Mouse (Mus musculus) midbrain, embryonic 16.5 days (tissue): ENCODE data around the gene Gm11992. TPM values are rescaled to one million over a fixed set of nuclear protein-coding genes. Genes with fewer than 3 reads are reported as not detected.

ENCODE experiments used
- ATAC-seq: fragments of 200-750 bp; cut with Nextera tagmentation; 2 replicates; pipeline ENCODE4 v1.8.0; 2017; ENCODE audit warnings: moderate TSS enrichment
- H3K27ac ChIP-seq: fragments of 300-500 bp; sonication (generic); 2 replicates; pipeline ENCODE4 v1.5.1; 2014; ENCODE audit warnings: mild to moderate bottlenecking, low read length, mixed read lengths
- H3K27me3 ChIP-seq: fragments of 300-500 bp; sonication (generic); 2 replicates; pipeline ENCODE4 v1.6.1; 2014; ENCODE audit warnings: low read depth, low read length, mixed read lengths; ENCODE audit not compliant: control insufficient read depth, insufficient read depth
- H3K36me3 ChIP-seq: fragments of 300-500 bp; sonication (generic); 2 replicates; pipeline ENCODE4 v1.6.1; 2014; ENCODE audit warnings: mild to moderate bottlenecking, low read length, moderate library complexity, mixed read lengths; ENCODE audit not compliant: control insufficient read depth, insufficient read depth
- H3K4me1 ChIP-seq: fragments of 300-500 bp; sonication (generic); 2 replicates; pipeline ENCODE4 v1.6.1; 2014; ENCODE audit warnings: mild to moderate bottlenecking, low read length, mixed read lengths; ENCODE audit not compliant: control insufficient read depth, insufficient read depth
- H3K4me2 ChIP-seq: fragments of 300-500 bp; sonication (generic); 2 replicates; pipeline ENCODE4 v1.6.1; 2014; ENCODE audit warnings: mild to moderate bottlenecking, low read length, mixed read lengths
- H3K4me3 ChIP-seq: fragments of 300-500 bp; sonication (generic); 2 replicates; pipeline ENCODE4 v1.5.1; 2014; ENCODE audit warnings: low read depth, mild to moderate bottlenecking, low read length, moderate library complexity, mixed read lengths
- H3K9ac ChIP-seq: fragments of 300-500 bp; sonication (generic); 2 replicates; pipeline ENCODE4 v1.6.1; 2014; ENCODE audit warnings: low read depth, low read length, mixed read lengths
- H3K9me3 ChIP-seq: fragments of 300-500 bp; sonication (generic); replicated peaks from 2 replicates; pipeline ENCODE4 v1.6.1; 2014; ENCODE audit warnings: mild to moderate bottlenecking, low read length, mixed read lengths; ENCODE audit not compliant: control insufficient read depth, poor library complexity, severe bottlenecking
- WGBS: fragments of 180-500 bp; shearing (Covaris S2); extraction: QIAGEN DNeasy Blood & Tissue Kit; methylation state at CpG from one replicate; pipeline ENCODE4 v1.1.7; 2014; 5-methylcytosine and 5-hydroxymethylcytosine counted together
- polyA plus RNA-seq: library from polyadenylated mRNA; unstranded; fragments of >200 nt; fragmentation: Nextera tagmentation; extraction: Ambion mirVana; gene quantifications from 2 replicates; pipeline ENCODE4 v1.2.1, GENCODE M21; 2015

The Gm11992 gene
- polyA plus RNA-seq, 1 experiment from 2014 or later, result 2.7 TPM

- H3K4me3 ChIP-seq, result peak within 1 kb of the TSS; percentile 49
- H3K4me2 ChIP-seq, result peak within 1 kb of the TSS; percentile 99
- H3K27me3 ChIP-seq, result peaks cover 35% of the 10 kb centered on the region
- under 1% methylated on average over 7 of the region's 7 CpGs for WGBS
- ATAC-seq, result no peak
- H3K36me3 ChIP-seq, result no peaks in the 10 kb centered on the region
- H3K9ac ChIP-seq, result peak within 1 kb of the TSS; percentile 45
- no peaks in the 10 kb centered on the region for H3K9me3 ChIP-seq
- H3K27ac ChIP-seq, result no peak within 1 kb of the TSS
- peaks cover 25% of the 10 kb centered on the region for H3K4me1 ChIP-seq
Measured at GRCm38 (mm10) chr11:9118050-9118420, 69.6 kb downstream of the Gm11992 start, which contains the start of gene Upp1. Gene Upp1 (plus strand): TSS chr11:9118103.

- Histone ChIP-seq H3K9me3 (no peaks in the 10 kb centered on the region), H3K9ac (peak overlapping the region; percentile 45), H3K4me1 (peaks cover 25% of the 10 kb centered on the region), H3K27me3 (peaks cover 35% of the 10 kb centered on the region), H3K4me2 (peak overlapping the region; percentile 99), H3K27ac (no peak overlapping the region), H3K4me3 (peak overlapping the region; percentile 49), H3K36me3 (no peaks in the 10 kb centered on the region)
- ATAC-seq, result peak; percentile 58
- under 1% methylated on average over 40 of the region's 40 CpGs for WGBS
Measured at GRCm38 (mm10) chr11:9118421-9119121, 70.2 kb downstream of the Gm11992 start.

Other genes starting within 250 kb of the Gm11992 start
- 0.20 and 0.22 TPM in 2 replicates for gene Pkd1l1, start 75.3 kb upstream of the Gm11992 start, polyA plus RNA-seq
- gene Hus1, start 37.4 kb upstream of the Gm11992 start, polyA plus RNA-seq, result 10.3 and 11.1 TPM in 2 replicates
- 0.15 TPM in 1 of 2 replicates, not detected in the other for gene Sun3, start 397 bp downstream of the Gm11992 start, polyA plus RNA-seq
- 1.8 and 2.4 TPM in 2 replicates for gene Upp1, start 69.5 kb downstream of the Gm11992 start, polyA plus RNA-seq
- 0.01 and 0.04 TPM in 2 replicates for gene Abca13, start 143.3 kb downstream of the Gm11992 start, polyA plus RNA-seq